Mouse (Mus musculus): ENCODE results near the gene Tceanc2.

Gene Tceanc2

DNA sequence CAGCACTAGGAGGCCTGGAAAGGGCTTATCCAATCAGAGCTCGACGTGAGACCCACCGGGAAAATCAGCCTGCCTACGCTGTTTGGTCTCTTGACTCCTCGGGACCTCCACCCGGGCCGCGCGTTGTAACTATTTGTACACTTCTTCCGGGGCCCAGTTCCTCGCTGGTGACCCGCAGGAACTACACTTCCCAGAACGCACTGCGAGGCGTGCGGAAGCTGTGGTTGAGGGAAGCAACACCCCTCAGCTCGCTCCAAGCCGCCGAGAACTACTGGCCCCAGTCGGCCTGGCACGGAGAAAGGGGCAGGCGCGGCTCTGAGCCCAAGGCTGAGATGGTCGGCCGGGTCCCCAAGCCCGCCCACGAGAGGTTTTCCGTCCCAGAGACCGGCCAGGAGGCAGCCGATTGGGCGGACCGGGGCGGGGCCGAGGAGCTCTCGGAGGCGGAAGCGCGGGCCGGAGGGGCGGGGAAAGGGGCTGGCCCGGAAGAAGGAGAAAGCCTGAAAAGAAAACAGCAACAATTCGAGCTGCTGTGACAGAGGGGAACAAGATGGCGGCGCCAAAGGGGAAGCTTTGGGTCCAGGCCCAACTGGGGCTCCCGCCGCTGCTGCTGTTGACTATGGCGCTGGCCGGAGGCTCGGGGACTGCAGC lies 610 bp downstream of the Tceanc2 start, which contains the start of gene Tmem59:
Gene Tmem59 (plus strand): TSS at position 218 of the 648 bp plus-strand sequence.
- DNase-seq (ENCODE audit: low spot score in 2 of 2), result peak; percentile 90 to 93

DNA sequence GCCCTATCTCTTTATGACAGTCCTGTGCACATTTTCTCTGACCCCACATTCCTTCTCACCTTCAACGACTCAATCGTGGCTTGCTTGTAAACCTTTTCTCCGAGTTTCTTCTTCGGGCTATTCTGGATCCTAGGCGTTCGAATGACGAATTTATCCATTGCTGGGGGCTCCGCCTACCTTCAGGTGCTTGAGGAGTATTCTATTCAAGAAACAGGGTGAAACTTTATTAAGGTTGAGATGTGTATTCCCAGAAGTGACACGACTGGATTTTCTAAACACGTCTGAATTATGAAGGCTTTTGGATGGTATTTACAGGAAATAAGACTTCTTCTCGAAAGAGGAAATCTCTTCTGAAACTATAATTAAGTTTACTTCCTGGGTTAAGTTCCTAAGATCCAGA lies 1.4 kb downstream of the Tceanc2 start:
- no peak for DNase-seq (ENCODE audit: low spot score in 2 of 2)

DNA sequence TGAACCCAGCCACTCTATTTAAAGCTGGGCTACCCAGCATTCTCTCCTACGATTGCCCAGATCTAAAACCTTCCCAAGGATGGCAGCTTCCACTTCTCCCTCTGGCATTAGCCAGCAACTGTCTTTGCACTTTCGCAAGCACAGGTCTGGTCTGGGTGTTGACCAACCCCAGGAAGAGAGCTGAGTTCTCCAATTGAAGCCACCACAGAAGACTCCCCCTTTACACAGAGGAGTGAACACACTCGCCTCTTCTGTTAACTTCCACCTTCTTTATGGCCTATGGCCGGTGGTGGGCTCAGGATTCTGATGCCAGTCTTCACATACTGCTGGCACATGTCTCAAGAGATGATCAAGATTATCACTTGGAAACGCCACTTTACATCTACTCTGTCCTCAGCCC lies 11.1 kb downstream of the Tceanc2 start:
- DNase-seq (ENCODE audit: low spot score in 2 of 2), result no peak

DNA sequence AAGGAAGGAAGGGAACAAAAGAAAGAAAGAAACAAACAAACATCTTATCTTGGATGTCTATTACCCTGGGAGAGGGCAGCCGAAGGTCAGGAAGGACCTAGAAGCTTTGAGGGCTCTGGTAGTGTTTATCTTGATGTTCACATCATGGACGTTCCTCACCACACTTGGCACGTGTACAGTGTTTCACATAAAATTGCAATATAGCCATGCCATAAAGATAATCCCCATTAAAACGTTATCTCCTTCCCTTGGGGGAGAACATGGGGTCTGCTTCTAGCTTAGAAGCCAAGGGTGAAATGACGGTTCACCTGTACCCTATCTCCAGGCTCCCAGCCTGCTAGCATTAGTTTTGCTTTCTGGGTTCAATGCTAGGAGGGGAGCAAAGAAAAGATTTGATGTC lies 12.2 kb downstream of the Tceanc2 start:
- no peak for DNase-seq (ENCODE audit: low spot score in 2 of 2)

DNA sequence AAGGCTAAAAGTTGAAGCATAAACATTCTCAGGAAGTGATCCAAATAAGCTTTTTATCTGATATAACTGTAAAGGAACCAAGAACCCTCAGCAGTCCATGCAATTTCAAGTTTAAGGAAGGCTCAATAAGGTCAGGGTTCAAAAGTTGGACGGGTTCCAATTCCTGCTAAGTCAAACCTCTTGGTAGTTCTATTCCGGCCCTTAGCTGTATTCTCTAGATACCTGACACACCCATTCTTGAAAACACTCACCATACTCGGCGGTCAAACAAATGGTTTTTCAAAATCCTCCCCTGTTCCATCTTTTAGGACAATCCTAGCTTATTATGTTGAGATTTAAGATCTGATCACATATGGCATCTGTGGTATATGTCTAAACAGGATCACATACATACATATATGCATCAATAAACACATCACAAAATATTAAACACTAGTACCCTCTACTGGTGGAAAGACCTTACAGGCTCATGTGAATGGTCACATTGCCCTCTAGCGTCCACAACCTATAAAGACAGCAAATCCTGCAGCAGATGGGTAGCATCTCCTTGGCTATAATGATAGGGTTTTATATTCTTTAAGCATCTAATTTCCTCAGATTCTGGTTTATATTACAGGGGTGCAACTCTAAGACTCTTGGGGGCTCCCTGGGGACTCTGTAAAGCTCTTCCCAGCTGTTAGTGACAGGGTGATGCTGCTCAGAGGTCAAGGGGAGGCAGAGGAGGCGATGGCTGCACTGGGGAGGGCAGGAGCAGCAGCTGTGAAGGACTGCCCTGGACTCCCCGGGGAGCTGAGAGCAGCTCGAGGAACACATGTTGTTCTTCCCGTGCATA lies 14.9 kb downstream of the Tceanc2 start:
- peak; percentile 39 to 79 for DNase-seq (ENCODE audit: low spot score in 2 of 2)

DNA sequence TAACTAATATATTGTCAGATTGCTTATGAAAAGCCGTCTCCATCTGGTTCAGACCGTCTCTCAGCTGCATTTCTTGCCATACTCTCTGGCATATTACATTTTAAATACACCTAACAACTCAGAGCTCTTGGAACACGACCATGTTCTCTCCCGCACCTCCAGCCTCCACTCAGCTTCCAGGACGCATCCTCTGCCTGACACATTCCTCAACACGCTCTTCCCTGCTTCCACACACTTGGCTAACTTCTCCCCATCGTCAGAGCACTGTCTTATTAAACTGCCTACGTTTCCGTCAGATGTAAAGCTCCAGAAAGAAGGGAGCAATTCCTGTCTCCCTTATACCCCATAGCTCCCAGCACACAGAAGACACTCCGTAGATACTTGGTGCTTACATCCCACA lies 15.6 kb downstream of the Tceanc2 start:
- DNase-seq (ENCODE audit: low spot score in 2 of 2), result no peak

DNA sequence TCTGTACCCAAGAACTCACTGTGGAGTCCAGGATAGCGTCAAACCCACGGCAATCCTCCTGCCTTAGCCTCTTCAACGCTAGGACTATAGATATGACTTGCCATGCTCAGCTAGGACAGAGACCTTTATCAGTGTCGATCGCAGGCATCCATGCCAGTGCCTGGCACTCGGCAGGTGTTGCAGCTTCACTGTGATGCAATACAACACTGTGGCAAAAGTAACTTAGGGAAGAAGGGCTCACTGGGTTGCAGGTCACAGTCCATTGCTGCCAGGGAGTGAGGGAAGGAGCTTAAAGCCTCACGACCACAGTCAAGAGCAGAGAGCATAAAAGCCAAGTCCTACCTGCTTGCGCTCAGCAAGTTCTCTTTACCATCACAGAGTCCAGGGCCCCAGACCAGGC lies 18.7 kb downstream of the Tceanc2 start:
- DNase-seq (ENCODE audit: low spot score in 2 of 2), result no peak

DNA sequence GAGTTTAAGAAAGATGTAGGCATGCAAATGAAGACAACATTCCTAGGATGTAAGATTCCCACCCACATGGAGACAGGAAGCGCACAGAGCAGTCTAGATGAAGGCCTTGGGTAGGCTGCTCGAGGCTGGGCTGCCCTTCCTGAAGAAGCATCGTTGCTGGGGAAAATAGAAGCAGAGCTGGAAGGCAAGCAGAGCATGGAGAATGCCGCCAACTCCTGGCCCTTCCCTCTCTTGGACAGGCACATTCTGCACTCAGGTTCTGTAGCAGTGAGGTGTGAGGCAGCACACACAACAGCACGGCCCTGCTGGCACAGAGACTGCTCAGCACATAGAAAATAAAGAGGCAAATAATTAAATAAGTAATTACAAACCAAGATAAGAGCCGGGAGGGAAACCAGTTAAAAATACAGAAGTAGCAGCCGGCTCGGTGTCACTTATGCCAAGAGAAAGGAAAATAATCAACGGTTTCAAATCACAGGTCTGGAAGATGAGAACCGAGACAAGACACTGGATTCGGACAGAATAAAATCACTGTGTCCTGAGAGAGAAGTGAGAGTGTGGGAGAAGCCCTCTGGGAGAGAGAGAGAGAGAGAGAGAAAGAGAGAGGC lies 19.6 kb downstream of the Tceanc2 start:
- no peak for DNase-seq (ENCODE audit: low spot score in 2 of 2)

DNA sequence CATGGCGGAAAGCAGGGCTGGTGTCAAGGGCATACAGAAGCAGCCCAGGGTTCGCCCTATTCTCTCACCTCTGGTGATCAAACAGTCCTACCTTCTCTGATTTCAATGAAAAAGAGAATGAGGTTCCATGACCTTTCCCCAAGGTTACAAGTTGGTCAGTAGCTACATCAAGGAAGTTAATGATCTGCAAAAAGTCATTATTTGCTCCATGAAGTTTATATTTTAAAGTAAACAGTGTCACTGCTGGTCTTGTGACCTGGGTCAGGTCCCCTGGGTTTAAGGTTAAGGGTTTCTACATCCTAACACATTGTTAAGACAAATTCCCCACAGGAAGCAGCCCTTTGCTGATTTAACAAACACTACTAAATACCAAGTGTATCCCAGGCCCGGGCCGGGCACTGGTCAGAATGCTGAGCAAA lies 21.9 kb downstream of the Tceanc2 start:
- DNase-seq (ENCODE audit: low spot score in 2 of 2), result no peak

DNA sequence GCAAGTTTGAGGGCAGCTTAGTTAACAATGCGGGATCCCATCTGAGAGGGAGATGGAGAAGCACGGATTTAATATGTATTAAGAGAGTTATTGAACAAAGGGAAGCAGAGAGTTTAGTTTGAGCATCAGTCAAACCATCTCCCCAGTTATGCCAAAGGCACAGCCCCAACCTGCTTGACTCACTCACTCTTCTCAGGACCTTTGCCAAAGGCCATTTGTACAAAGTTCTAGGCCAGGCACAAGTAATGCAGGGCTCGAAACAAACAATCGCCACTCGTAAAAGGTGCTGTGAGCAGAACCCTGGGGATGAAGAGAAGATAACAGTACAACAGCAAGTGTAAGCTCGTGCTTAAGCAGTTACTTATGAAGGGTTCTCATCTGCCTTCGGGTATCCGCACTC lies 26.3 kb downstream of the Tceanc2 start:
- no peak for DNase-seq (ENCODE audit: low spot score in 2 of 2)

DNA sequence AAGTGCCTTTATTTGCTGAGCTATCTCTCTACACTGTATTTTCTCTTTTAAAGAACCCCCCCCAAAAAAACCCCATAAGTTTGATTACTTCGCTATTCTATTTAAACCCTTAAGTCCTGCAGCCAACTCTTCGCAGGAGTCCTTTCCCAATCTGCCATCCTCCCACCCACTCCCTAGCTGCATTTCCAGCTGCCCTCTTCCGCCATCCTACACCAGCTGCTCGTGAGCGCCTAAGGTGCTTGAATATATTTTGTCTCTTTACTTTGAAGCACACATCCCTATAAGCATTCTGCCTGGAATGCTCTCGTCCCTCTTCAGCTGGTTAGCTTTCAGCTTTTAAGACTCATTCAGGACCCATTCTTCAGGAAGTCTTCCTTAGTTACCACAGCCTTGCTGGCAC lies 27.9 kb downstream of the Tceanc2 start:
- DNase-seq (ENCODE audit: low spot score in 2 of 2), result no peak

DNA sequence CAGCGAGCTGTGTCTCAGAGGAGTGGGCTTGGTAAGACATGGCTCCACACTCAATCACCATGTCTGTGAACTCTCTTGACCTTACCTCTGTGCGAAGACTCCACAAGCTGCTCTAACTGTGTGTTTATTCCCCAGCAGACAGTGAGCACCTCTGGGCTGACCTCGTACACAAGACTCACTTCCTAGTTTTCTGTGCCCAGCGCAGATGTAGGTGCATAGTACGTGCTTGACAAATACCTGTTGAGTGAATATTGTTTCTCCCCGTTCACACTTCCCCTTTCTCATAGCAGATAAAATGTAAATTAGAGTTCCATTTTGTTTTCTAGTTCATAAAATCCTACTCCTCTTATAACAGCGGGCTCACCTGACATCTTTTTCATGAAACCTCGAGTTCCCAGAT lies 35.4 kb downstream of the Tceanc2 start:
- DNase-seq (ENCODE audit: low spot score in 2 of 2), result no peak

DNA sequence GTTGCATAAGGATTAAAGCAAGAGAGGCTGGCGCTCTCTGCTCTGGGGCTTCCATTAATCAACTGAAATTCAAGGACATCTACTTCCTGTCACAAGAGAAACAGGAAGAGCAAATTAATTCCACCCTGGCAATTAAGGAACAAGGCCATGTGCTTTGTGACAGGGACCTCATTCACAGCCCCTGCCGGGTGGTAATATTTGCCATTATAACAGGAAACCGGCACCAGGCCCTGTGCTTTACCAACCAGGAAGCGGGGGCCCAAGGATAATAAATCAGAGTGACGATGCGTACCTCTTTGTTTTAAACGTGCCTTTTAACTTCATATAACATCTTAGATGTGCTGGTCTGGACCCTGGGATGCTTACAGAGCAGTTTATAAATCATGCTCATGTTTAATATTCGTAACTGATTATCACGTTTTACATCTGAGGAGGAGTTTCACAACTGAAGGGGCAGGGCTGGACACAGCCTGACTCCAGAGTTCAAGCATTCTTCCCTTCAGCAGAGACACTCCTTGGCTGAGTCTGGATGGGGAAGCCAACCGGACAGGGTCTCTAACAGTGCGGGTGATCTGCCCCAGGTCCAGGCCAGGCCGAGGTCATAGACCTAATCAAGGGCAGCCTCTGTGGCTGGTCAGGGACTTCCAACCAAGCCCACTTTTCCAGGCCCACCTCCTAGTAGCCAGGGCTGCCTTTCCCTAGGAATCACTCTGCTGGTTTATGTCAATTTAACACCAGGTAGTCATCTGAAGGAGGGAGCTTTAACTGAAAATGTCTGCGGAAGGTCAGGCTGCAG lies 38.9 kb downstream of the Tceanc2 start:
- DNase-seq (ENCODE audit: low spot score in 2 of 2), result no peak

DNA sequence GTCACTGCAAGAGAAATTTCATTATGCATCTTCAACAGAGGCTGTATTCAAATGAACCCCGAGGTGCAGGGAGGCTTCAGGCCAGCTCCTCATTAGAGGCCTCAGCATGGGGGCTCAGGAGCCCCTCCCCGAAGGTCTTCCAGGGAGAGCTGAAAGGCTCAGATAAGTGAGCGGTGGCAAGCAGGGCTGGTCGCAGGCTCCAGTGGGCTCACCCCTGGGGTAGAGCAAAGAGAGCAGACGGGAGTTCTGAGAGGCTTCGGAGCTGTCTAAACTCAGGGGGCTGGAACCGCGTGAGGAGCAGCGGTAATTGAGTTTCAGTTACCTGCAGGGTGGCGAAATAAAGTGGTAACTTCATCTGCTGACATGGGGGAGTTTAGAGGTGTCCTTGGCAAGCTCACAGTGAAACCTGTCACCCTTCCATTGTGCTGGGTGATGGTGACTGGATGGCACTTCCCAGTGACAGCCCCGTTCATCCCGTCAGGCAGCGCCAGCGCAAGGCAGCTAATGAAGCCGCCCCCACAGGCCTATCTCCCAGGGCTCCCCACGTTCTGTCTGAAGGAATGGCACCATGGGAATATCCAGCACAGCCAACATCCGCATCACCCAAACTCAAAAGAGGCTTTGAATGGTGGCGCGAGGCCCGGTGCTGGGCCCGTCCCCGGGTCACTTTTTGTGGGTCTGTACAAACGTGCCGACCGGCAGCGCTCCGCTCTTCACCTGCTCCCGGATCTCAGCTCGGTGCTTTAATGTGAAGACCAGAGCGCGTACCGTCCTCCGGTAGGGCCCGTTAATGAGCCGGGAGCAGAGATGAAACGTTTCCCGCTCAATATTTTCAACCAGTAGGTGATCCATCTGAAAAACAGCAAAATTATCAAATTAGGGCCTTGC lies 39.7 kb downstream of the Tceanc2 start:
- DNase-seq (ENCODE audit: low spot score in 2 of 2), result no peak

DNA sequence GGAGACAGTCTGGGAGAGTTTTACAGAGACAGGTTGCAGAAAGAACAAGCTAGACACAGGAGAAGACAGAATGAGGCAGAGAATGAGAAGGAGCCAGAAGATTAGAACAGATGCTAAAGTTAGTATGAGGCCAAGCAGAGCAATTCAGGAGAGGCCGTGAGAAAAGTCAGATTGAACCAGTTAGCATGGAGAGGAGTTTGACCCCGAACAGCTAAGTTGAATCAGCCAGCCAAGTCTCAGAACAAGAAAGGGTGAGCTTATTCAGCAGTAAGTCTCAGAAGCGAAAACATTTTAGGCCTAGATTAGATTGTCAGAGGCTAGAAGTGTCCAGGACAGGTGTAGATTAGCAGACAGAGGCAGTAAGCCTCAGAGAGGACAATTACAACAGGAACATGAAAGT lies 42.4 kb downstream of the Tceanc2 start:
- no peak for DNase-seq (ENCODE audit: low spot score in 2 of 2)

DNA sequence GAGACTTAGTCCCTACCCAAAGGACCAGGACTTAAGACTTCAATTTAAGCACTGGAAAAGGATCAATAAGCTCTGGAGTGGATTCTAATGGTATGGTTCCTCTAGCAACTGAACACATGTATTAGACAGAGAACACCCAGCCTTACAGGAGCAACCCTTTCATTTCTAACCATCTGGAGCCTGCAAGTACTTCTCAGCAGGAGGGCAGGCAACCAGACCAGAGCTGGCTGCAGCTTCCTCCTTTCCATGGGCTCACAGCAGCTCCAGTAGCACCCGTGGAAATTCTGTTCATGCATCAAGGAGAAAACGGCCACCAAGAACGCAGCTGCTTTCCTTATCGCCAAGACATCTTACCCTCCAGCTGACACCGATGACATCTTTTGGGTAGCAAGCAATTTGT lies 43.3 kb downstream of the Tceanc2 start:
- no peak for DNase-seq (ENCODE audit: low spot score in 2 of 2)

DNA sequence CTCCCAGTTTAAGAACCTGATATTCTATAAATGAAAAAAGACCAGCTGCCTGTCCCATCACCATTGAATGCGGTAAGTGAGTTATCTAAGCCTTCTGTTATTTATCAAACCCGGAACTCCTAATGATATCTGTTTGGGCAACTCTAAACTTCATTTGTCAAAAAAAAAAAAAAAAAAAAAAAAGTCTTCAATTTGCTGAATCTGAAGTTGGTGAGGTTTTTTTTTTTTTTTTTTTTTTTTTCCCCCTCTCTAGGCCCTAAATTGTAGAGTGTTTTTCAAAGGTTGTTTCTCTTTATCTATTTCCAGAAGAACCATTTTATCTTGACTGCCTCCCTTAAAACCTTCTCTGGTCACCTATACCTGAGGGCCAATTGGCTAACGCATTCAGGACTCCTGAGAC lies 44.0 kb downstream of the Tceanc2 start:
- no peak for DNase-seq (ENCODE audit: low spot score in 2 of 2)

DNA sequence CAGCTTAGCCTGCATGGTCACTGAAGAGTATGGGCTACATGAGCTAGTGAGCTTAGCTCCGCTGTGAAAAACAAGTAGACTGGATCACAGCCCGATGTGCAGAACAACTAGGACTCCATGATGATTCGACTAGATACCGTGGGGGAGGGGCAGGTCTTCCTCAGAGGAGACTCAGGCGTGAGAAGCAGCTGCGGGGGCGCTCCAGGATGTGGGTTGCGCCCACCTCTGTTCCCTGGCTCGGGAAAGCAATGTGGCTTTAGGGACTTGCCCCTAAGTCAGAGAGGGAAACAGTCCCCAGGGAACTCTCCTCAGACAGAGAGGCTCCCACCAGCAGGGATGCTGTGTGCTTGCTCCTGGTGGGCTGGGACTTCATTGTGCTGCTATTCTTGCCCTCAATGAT lies 48.4 kb downstream of the Tceanc2 start:
- peak; percentile 31 to 53 for DNase-seq (ENCODE audit: low spot score in 2 of 2)

DNA sequence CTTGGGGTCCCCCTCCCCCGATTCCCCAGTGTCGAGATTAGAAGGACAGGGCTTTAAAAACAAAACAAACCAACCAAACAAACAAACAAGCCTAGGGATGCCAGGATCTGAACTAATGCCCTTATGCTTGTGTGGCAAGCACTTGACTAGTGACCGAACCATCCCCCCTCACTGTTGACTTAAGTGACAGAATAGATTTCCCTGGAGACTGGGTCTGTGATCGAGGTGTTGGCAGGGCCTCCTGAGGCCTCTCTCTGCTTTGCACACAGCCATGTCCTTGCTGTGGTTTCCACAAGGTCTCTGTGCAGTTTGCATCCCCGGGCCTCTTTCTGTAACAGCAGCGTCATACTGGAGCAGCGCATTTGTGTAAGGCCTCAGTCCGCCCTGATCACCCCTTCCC lies 49.5 kb downstream of the Tceanc2 start:
- no peak for DNase-seq (ENCODE audit: low spot score in 2 of 2)

DNA sequence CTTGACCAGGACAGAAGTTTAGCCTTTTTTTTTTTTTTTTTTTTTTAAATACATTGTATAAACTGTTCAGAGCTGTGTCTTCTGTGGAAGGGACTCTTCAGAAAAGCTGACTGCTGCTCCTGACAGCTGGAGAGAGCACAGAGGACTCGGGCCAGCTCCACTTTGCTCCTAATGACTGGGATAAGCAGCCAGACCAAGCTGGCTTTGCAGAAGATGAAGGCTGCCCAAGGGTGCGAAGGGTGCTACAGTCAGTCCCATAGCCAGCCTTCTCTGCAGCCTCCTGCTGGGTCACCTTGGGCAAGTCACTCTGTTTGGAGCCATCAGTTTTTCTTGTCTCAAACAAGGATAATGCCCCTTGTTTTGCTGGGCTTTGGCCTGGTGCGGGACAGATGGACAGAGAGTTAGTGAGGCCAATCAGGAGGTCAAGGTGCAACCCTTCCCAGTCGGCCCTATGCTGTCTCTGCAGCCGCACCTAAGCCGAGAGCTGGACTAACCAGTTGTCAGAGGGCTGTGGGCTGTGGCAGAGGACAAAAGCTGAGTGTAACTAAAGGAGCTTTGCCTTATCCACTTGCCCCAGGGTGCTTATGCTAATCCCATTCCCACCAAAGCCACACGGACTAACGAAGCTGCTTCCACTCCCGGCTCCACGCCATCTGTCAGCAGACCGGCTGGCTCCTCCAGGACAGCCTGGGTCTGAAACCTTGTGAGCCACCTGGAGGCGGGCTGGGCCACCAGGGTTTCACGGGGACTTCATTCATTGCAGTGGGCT lies 50.8 kb downstream of the Tceanc2 start:
- DNase-seq (ENCODE audit: low spot score in 2 of 2), result no peak

Measured in thymus, postnatal 10 days (tissue).